Mouse (Mus musculus) layer of hippocampus, adult 8-10 months (tissue): ENCODE measurements around the gene Lyg2. TPM values are rescaled to one million over a fixed set of nuclear protein-coding genes. Genes with fewer than 3 reads are reported as not detected.

Experiments used
- DNase-seq, 2 experiments: peaks; one replicate each; pipeline ENCODE4 v3.0.0; 2022; ENCODE audit warnings: low spot score in 2 of 2
- total RNA-seq, 4 experiments: library from RNA; stranded (reverse); gene quantifications; 2 replicates each; pipeline ENCODE4 v1.2.4; 2022

Gene Lyg2
- under 1 TPM in 1 of 4 experiments, not detected in 3; 0.12 TPM for total RNA-seq

DNA sequence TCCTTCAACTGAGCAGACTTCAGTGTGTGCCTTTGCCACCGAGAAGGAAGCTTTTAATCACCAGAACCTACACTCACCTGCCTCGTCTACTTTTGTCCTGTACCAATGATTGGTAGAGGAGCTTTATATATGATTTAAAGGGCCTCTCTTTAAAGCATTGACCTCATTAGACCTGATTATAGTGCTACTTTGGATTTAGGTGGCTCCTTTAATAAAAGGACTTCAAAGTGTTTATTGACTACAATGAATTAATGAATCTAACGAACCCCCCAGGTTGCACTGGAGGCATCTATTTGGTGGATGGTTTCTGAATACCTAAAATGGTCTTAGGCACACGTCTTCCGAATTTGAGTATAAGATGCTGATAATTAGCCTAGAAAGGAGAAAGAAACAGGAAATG, at the start of gene Lyg2:
Gene Lyg2 (minus strand): TSS at position 101 of the 400 bp plus-strand sequence.
- no peak for DNase-seq

DNA sequence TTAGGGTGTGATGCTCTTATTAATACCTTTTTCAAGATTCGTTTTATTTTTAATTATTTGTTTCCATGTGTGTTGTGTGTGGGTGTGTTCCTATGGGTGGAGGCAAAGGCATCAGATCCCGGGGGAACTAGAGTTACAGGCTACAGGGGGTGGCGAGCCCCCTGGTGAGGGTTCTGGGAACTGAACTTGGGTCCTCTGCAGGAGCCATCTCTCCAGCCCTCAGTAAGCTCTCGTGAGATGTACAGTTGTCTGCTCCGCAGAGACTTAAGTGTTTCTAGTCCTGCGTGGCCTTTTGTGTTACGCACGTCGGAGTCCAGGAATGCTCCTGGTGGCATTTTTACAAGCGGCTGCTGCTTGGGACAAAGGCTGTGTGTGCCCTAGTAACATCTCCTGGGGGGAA, 49.3 kb upstream of the Lyg2 start:
- no peak for DNase-seq

DNA sequence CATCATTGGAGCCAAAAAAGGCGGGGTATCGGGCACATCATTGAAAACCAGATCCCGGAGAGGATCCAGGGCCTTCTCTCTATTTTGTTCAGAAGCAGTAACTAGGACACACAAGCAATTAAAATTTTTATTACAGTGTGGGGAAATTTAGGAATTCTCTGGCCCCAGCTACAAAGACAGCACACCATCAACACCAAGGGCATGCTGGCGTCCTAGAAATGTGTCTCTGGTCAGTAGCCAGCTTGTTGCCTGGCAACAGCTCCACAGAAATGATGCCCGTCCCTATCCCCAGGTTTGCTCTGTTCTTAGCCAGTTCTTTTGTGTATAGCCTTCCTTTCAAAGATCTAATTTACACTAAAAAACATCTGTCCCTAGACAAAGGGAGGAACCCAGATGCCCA, 43.2 kb upstream of the Lyg2 start:
- peak in 1 of 2 experiments; percentile 14 for DNase-seq

DNA sequence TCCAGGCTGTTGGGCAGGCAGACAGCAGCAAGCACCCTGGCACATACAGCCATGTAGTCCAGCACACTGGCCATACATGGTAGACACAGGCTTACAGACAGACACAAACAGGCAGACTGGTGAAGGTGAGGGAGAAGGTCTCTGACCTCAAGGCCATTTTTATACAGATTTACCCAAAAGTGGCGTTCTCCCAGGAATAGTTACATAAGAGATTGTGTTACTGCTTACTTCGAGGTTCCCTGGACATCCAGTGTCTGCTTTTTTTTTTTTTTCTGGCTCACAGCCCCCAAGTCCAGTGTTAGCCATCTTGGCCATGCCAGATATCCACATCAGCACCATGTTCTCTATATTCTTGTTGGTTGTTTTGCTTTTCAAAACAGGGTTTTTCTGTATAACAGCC, 42.2 kb upstream of the Lyg2 start:
- DNase-seq: no peak

DNA sequence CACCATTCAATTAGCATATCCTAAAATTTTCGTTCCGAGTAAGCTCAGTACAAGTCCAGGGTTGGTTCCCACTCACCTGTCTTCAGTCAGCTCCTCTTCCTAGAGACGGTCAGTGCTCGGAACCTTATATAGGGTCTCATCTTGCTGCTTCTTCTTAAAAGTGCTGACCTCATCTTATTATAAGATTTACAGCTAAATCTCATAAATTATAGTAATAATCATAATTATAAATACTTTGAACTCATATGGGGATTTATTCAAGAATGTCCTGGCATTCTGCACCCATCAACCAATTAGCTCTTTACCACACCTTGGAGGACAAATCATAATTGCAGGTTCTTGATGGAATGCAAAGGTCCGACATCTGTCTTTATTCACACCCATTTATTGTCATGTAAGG, 41.4 kb upstream of the Lyg2 start, which contains the start of gene Lyg1:
Gene Lyg1 (minus strand): TSS at position 101 of the 400 bp plus-strand sequence.
- no peak for DNase-seq

DNA sequence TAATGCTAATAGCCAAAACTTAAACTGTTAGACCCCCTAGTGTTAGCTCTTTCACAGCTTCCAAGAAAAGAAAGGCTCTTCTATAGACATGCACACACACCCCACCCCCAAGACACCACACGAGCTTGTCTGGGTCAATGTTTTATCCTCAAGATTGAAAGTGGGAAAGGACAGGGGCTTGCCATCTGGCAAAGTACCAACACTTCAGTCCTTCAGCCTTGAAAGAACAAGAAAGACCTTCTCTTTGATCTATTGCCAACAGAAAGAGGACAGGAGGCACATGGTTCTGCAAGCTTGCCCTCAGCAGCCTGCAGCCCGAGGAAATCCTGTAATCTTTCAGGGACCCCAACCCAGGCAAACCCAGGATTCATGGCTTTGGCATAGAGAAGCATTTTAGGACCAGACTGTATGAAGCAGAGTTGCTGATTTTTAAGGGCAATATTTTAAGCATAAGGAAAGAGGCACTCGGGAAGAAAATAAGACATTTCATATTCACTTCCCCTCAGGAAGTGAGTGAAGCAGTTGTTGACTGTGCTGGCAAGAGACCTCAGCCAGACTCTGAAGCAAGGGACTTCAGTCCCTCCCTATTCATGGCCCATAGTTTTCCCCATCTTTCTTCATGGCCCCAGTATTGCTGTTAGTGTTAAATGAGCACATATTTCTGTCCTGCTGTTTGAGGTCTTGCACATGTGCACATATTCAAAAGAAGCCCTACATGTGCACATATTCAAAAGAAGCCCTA, 40.6 kb upstream of the Lyg2 start:
- peak in 1 of 2 experiments; percentile 15 for DNase-seq

DNA sequence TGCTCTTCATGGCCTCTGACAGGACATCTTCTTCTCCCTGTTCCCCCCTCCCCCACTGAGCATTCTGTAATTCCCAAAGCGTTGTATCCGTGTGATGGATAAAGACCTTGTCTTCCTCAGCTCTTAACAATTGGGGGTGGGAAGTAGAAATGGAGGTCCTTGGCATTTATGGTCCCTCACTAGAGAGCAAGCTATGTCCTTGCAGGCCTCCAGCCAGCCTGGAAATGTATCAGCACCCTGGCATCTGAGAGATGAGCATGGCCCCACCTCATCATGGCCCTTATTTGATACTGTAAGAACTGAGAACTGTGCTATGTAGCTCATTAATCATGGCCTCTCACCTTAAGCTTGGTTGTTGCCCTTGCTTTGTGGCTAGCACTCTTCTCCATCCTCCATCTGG, 39.0 kb upstream of the Lyg2 start:
- DNase-seq: no peak

DNA sequence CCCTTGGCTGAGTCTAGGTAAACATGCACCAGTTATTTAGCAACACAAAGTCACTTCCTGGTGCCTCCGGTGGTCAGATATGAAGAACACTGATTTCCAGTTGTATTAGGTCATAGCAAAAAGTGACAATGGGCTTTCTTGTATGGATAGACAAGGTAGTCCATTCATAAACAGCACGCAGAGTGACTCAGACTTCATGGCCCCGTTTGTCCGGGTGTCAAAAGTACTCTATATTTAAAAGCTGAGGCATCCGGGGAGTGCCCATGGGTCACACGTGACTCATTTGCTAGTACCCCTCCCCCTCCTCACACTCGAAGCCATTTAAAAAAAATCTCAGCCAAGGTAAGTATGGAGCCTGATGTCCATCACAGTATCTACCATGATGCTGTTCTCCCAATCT, 38.5 kb upstream of the Lyg2 start:
- DNase-seq: no peak

DNA sequence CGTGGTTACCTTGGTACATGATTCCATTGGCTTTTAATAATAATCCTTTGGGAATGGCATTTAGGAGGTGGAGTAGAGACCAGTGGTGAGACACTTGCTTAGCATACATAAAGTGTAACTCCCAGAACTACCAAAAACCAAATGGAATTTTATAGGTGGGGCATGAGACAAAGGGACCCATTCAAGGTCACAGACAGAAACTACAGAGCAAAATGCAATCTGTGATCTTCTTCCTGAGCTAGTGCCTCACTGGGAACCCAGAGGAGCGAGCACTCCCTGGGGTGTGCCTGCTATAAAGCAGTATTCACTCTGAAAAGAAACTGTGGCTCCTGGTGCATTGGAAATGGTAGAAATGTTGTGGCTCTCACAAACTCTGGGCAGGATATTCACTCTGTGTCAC, 32.6 kb upstream of the Lyg2 start:
- DNase-seq: no peak

DNA sequence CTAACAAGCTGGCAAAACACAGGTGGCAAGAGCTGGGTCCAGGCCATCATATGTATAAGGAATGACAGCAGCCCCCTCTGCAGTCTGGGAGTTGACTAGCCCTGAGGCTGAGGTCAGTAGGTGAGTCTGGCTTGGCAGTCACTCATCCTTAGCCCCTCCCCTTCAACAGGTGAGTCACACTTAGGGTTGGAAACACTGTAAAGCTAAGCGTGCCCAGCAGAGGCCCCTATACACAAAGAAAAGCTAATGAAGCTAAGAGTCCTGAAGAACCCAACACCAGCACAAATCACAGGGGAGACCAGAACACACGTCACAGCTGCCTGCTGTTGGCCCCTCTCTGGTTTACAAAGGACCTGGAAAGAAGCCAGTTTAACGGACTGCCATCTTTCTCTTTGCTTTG, 15.5 kb upstream of the Lyg2 start:
- DNase-seq: no peak

DNA sequence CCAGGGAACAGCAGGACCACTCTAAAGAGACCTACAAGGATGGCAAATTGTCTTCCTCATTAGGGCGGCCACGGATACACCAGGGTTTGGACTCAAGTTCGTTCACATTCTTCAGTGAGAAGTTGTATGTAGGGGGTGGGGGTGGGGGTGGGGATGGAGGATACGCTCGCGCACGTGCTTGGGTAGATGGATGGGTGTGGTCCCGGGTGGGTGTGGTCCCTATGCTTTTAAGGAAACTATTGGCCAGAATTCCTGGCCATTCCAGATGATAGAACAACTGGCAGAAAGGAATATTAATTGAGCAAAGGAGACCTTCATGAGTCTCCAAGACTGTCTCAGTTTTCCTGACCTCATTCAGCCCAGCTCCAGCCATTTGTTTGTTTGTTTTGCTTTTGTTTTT, 9.7 kb upstream of the Lyg2 start:
- no peak for DNase-seq

DNA sequence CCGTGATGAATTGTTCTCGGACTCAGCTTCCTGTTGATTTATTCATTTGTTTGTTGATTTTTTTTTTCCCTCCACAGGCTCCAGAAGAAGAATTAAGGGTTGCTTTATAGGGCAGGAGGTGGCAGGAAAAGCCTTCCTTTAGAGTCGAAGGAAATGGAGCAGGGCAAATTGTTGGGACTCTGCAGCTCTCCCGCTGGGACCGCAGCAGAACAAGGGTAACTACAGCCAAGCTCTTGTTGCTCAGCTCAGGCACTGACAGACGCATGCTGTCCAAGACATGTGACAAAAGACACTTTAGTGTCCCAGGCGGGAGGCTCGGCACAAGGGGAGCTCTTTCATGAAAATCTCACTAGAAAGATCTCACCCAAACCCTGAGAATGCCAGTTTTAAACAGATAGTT, 6.2 kb upstream of the Lyg2 start:
- DNase-seq: no peak

DNA sequence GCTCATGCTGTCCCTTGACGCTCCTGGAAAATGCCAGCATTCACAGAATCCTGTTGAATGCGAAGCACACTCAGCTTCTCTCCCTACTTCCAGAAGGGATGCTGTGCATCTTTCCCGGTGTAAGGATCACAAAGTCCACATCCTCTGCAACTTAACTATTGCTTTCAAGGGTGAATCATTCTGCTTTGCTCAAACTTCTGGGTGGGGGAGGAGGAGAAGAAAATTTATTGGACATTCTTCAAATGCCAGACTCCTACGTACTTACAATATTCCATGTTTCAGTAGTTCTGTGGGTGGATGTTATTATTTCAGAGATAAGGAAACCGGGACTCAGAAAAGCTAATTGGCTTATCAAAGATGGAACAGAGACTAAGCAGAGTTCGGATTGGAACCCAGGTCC, 1.8 kb upstream of the Lyg2 start:
- DNase-seq: no peak

DNA sequence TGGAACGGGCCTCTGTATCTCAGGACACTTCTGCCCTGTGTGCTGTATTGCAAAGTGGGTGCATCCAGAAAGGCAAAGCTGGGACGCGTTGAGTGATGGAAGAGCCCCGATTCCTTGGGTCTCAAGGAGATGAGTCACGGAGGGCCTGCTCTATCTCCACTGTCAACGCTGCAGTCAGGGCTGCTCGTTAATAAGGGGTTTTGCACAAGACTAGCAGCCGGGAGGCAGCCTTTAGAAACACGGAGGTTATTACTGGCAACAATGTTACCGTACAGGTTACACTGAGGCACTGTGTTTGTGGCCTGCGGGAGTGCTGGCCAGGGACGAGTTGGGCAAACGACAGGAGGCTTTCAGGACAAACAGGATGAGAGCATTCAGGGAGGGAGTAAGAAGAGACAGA, 1.4 kb upstream of the Lyg2 start:
- DNase-seq: no peak

DNA sequence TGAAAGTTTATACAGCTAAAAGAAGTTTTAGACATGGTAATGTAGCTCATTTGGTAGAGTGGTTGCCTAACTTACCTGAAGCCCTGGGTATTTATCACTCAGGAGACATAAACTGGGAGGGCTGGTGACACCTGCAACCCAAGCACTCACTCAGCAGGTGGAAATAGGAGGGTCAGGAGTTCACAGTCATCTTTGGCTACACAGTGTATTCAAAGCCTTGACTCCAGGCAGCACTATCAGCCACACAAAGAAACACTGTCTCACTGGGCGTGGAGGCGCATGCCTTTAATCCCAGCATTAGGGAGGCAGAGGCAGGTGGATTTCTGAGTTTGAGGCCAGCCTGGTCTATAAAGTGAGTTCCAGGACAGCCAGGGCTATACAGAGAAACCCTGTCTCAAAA, 3.5 kb downstream of the Lyg2 start:
- no peak for DNase-seq

DNA sequence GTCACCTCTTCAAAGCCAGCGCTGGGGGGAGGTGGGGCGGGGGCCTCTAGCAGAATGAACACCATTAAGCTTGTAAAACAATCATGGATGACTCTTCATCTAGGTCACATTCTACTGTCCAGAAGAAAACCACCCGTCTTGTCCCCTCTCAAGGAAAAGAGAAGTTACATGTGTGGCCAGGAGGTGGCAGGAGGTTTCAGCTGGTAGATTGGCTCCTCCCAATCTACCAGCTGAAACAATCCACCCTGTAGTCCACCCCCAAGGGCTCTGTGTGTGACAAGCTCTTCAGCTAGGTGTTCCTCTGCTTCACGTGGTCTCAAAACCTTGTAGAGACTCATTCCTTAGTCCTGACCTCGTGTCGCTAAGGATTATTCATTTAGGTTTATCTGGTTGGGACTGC, 13.1 kb downstream of the Lyg2 start:
- no peak for DNase-seq

DNA sequence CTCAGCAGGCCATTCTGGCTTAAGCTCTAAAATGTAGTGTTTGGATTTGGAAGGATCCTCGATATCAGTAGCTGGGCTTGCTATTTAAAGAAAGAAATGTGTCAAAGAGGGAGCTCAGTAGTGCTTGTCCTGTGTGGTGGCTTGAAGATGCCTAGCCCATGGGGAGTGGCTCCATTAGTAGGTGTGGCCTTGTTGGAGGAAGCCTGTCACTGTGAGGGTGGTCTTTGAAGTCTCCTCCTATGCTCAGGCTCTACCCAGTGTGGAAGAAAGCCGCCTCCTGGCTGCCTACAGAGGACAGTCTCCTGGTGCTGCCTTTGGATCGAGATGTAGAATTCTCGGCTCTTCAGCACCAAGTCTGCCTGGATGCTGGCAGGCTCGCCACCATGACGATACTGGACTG, 16.0 kb downstream of the Lyg2 start:
- DNase-seq: no peak

DNA sequence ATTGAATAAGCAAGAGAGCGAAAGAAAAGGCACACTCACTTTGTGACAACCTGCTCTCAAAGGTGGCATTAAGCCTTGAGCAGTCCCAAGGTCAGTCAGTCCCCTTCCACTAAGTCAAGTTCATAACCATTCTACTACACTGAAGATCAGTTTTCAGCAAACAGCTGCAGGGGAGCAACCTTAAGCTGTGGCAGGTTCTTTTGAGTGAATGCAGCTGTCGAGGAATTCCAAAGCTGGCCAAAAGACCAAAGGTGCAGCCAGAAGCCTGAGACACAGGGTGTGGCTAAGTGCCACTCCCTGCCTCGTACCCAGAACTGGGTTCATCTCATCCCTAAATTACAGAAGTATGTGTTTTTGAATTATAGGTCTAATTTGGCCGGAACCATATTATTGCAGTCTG, 16.5 kb downstream of the Lyg2 start:
- no peak for DNase-seq

DNA sequence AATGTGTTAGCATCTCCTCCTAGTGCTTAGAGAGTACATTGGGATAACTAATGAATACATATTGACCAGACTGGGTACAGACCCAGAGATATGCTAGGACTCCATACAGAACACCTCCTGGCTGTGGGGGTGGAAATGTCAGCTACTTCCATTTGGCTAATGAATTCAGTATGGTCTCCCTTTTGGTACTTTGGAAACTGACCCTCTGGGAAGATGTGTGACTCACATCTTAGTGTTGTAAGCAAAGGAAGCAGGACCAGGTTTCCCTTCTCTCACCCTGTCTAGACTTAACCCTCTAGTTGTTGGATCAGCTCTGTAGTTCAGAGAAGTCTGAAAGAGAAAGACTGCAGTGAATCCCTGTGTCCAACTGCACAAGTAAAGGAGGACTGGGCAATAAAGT, 21.7 kb downstream of the Lyg2 start:
- no peak for DNase-seq

DNA sequence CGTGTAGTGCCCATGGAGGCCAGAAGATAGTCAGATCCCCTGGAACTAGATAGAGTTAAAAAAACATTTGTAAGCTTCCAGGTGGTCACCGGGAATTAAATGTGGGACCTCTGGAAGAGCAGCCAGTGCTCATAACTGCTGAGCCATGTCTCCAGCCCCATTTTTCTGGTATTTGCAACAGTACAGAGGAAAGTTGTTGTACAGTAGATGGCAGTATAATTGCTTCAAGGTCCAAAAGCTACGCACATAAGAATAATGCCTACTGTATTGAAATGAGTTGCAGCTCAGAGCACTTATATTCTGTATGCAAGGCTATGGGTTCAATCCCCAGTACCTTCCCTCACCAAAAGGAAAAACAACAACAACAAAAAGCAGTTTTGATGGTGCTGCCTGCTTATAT, 24.9 kb downstream of the Lyg2 start:
- DNase-seq: no peak

DNA sequence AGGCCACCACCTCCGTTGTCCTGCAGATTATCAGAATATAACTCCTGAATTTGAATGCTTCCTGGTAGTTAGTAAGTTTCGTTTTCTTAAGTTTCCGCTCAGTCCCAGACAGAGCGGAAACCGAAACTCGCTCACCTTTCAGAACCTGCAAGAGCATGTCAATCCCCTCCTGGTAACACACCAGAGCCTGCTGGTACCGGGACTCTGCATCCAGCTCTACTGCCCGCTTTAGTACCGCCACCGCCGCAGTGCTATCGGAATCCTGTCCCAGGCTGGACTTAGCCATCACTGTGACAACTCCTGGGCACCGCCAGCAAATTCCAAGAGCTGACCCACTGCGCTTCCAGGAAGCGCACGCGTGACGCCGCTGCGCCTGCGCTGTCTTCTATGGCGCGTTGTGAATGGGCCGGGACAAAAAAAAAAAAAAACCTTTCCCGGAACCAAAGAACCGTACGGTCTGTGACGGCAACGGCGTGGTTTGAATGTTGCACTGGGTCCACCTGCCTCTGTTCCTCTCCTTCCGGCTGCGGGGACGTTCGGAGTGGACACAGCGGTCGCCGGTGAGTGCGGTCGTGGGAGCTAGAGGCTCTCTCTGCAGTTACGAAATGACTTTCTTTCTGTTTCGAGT, 26.2 kb downstream of the Lyg2 start, which contains the start of the genes Mitd1 and Mrpl30:
Gene Mitd1 (minus strand): TSS at position 387 of the 628 bp plus-strand sequence.
Gene Mrpl30 (plus strand): TSS at position 453 of the 628 bp plus-strand sequence.
- peak; percentile 83 to 90 for DNase-seq

DNA sequence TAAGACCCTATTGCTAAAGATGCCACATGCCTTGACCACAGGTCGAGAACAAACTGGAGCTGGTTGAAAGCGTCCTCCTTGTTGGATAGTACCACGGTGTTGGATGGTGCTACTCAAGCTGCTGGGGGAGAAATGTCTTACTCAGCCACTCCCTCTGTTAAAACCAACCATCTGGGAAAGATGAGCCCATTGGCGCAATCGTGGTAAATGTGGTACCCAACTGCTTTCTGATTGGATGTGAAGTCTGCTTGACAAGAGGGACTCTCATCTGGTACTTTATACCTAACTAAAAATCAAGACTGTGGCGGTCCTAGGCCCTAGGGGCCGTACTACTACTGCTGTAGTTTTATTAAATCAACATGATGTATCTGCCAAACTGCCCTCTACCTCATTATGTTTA, 27.1 kb downstream of the Lyg2 start:
- no peak for DNase-seq

DNA sequence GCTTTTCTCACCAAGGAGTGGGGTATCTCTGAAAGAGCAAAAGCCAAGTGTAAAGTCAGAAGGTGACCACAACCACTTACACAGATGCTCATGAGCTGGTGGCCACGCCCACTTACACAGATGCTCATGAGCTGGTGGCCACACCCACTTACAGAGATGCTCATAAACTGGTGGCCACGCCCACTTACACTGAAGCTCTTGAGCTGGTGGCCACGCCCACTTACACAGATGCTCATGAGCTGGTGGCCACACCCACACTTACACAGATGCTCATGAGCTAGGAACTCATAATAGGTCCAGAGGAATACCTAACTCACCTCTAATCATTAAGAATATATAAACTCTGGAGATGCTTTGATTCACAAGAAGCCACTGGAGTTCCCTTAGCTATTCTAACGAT, 31.8 kb downstream of the Lyg2 start:
- no peak for DNase-seq
